Mouse (Mus musculus) testis, adult 2 months (tissue): ENCODE measurements around the gene Fez1.

Experiments
- CTCF ChIP-seq: fragments of 200-500 bp; IDR thresholded peaks from 2 replicates; pipeline ENCODE4 v1.5.1; 2012; ENCODE audit warnings: low read depth, mild to moderate bottlenecking, inconsistent platforms, low read length, moderate library complexity; ENCODE audit not compliant: control insufficient read depth, insufficient read depth, insufficient replicate concordance
- POLR2A ChIP-seq: fragments of 200-500 bp; IDR thresholded peaks from 2 replicates; pipeline ENCODE4 v1.6.1; 2012; ENCODE audit warnings: low read depth, mild to moderate bottlenecking, inconsistent platforms, low read length, moderate library complexity; ENCODE audit not compliant: control insufficient read depth

- TF ChIP-seq CTCF: no peak
- no peak for TF ChIP-seq POLR2A
Observed at GRCm38 (mm10) chr9:36905452-36905851, 83.8 kb downstream of the Fez1 start.
